In the genomic region with DNA sequence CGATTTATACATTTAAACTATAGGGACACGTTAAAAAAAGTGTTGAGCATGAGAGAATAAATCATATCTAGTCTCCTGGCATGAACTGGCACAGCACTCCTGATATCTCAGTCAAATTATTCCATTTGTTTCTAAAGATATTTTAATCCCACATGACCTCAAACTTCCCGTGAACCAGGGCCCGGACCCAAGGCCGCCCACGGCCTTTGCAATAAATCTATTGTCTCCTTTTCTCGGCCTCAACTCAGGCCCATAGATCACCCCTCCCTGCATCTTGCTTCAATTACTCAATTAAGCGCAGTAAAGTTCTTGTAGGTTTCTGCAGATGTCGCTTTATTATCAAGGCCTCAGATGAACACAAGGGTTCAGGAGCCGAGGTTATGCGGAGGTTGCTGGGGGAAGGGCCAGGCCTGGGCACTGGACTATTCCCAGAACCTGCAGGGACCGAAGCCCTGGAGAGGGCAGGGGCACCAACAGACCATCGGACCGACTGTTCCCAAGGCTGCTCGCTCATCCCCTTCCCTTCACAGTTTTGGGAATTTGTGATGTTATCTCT, we compare ENCODE assay signal across 21 mouse cellular contexts.
DNase-seq lines count a peak whose midpoint lies in the region; ATAC-seq lines count a peak whose summit lies in the region.
"Had no signal": no experiment of that assay in that cellular context is flagged by ENCODE, and none has a peak within 500 bp of the region (broad histone marks: within the 10 kb centered on the region; RNA-seq: fewer than 3 reads in every experiment).

No protein-coding gene starts in this region.

- peaks cover 28% of the 10 kb centered on the region for H3K4me1 ChIP-seq in forebrain, embryonic 10.5 days
- H3K4me1 ChIP-seq in forebrain, embryonic 12.5 days = no peaks in the 10 kb centered on the region
- H3K4me1 ChIP-seq in embryonic facial prominence, embryonic 10.5 days = peaks cover 25% of the 10 kb centered on the region
- peaks cover 9% of the 10 kb centered on the region; the same call in 1 of the 2 replicates for H3K4me1 ChIP-seq in neural tube, embryonic 11.5 days (ENCODE audit: control insufficient read depth, insufficient read depth, low read length)
- H3K4me1 ChIP-seq in midbrain, embryonic 11.5 days (ENCODE audit: control insufficient read depth, insufficient read depth, low read length) = no peaks in the 10 kb centered on the region
- H3K4me1 ChIP-seq: megakaryocyte, embryonic 14.5 days had no signal

- H3K4me2 ChIP-seq in forebrain, embryonic 12.5 days = no peak overlapping the region
- H3K4me2 ChIP-seq in neural tube, embryonic 11.5 days (ENCODE audit: low read depth) = no peak overlapping the region
- no peak overlapping the region for H3K4me2 ChIP-seq in midbrain, embryonic 11.5 days
- H3K4me2 ChIP-seq: heart, embryonic 11.5 days had no signal

- ATAC-seq in forebrain, embryonic 12.5 days (ENCODE audit: low FRiP score) = no peak
- 0 out of 2 replicates have a peak, but pooled peaks have one; percentile 23 for ATAC-seq in neural tube, embryonic 11.5 days (ENCODE audit: insufficient read depth, low FRiP score, low TSS enrichment)
- no peak for ATAC-seq in midbrain, embryonic 11.5 days (ENCODE audit: low FRiP score)
- ATAC-seq: activated CD4-positive, CD25-positive, alpha-beta regulatory T cell, adult 4 months; forebrain, embryonic 14.5 days had no signal

- WGBS in forebrain, embryonic 10.5 days = 73% methylated on average over 15 of the region's 15 CpGs
- WGBS in forebrain, embryonic 12.5 days = 70% methylated on average over 15 of the region's 15 CpGs
- WGBS in embryonic facial prominence, embryonic 10.5 days = 65% methylated on average over 15 of the region's 15 CpGs
- 38% methylated on average over 15 of the region's 15 CpGs for WGBS in neural tube, embryonic 11.5 days
- 87% methylated on average over 15 of the region's 15 CpGs for WGBS in midbrain, embryonic 11.5 days

- H3K4me3 ChIP-seq in forebrain, embryonic 10.5 days = no peak overlapping the region
- H3K4me3 ChIP-seq in forebrain, embryonic 12.5 days (replicated peaks) = no peak overlapping the region
- H3K4me3 ChIP-seq in embryonic facial prominence, embryonic 10.5 days = no peak overlapping the region
- H3K4me3 ChIP-seq in neural tube, embryonic 11.5 days (ENCODE audit: low read depth, low read length) = no peak overlapping the region
- H3K4me3 ChIP-seq in midbrain, embryonic 11.5 days (ENCODE audit: low read depth, low read length) = no peak overlapping the region
- H3K4me3 ChIP-seq: megakaryocyte, embryonic 14.5 days had no signal

- 0 out of 2 replicates have a peak overlapping the region, but pooled peaks have one; percentile 0 for H3K27ac ChIP-seq in forebrain, embryonic 10.5 days
- H3K27ac ChIP-seq in forebrain, embryonic 12.5 days = no peak overlapping the region
- H3K27ac ChIP-seq in embryonic facial prominence, embryonic 10.5 days (replicated peaks) = no peak overlapping the region
- no peak overlapping the region for H3K27ac ChIP-seq in neural tube, embryonic 11.5 days (ENCODE audit: low read depth, low read length)
- H3K27ac ChIP-seq in midbrain, embryonic 11.5 days (ENCODE audit: low read depth, low read length) = no peak overlapping the region

- no peak overlapping the region for H3K9ac ChIP-seq in forebrain, embryonic 12.5 days
- H3K9ac ChIP-seq in neural tube, embryonic 11.5 days (ENCODE audit: low read length) = no peak overlapping the region
- H3K9ac ChIP-seq in midbrain, embryonic 11.5 days (ENCODE audit: low read length) = no peak overlapping the region

- no peaks in the 10 kb centered on the region for H3K36me3 ChIP-seq in forebrain, embryonic 10.5 days (replicated peaks)
- no peaks in the 10 kb centered on the region for H3K36me3 ChIP-seq in forebrain, embryonic 12.5 days (replicated peaks)
- H3K36me3 ChIP-seq in embryonic facial prominence, embryonic 10.5 days (replicated peaks) = no peaks in the 10 kb centered on the region
- no peaks in the 10 kb centered on the region for H3K36me3 ChIP-seq in neural tube, embryonic 11.5 days (ENCODE audit: control insufficient read depth, insufficient read depth, low read length)
- H3K36me3 ChIP-seq in midbrain, embryonic 11.5 days (ENCODE audit: control insufficient read depth, insufficient read depth, low read length) = no peaks in the 10 kb centered on the region
- H3K36me3 ChIP-seq: G1E had no signal

- H3K27me3 ChIP-seq in forebrain, embryonic 10.5 days (ENCODE audit: poor library complexity, severe bottlenecking) = peaks cover 34% of the 10 kb centered on the region
- H3K27me3 ChIP-seq in forebrain, embryonic 12.5 days = peaks cover 15% of the 10 kb centered on the region; the same call in 1 of the 2 replicates
- peaks cover 5% of the 10 kb centered on the region; the same call in 1 of the 2 replicates for H3K27me3 ChIP-seq in embryonic facial prominence, embryonic 10.5 days (replicated peaks; ENCODE audit: low read depth, poor library complexity, severe bottlenecking)
- no peaks in the 10 kb centered on the region for H3K27me3 ChIP-seq in neural tube, embryonic 11.5 days (ENCODE audit: control insufficient read depth, insufficient read depth, low read length)
- H3K27me3 ChIP-seq in midbrain, embryonic 11.5 days (ENCODE audit: control insufficient read depth, insufficient read depth, low read length) = no peaks in the 10 kb centered on the region
- H3K27me3 ChIP-seq: megakaryocyte, embryonic 14.5 days had no signal

- DNase-seq in forebrain, embryonic 10.5 days (ENCODE audit: extremely low spot score, low spot score) = no peak
- DNase-seq in adrenal gland, postnatal 14 days = peak; percentile 35
- DNase-seq in embryonic facial prominence, embryonic 10.5 days (ENCODE audit: low spot score) = peak; percentile 18
- DNase-seq in neural tube, embryonic 11.5 days (ENCODE audit: low spot score) = no peak
- no peak for DNase-seq in midbrain, embryonic 11.5 days (ENCODE audit: low spot score, missing footprints)
- no peak for DNase-seq in frontal cortex, postnatal 25 days (ENCODE audit: low spot score in 2 of 2)
- DNase-seq: cerebellum, adult 11 months; cerebellum, postnatal 10 days; gastrocnemius, postnatal 36 days; heart, postnatal 10 days; kidney, adult 8-10 months; kidney, postnatal 36 days; liver; lung, postnatal 10 days; right cerebral cortex, postnatal 4 days had no signal

- H3K9me3 ChIP-seq in forebrain, embryonic 10.5 days = no peaks in the 10 kb centered on the region
- H3K9me3 ChIP-seq in forebrain, embryonic 12.5 days = no peaks in the 10 kb centered on the region
- no peaks in the 10 kb centered on the region for H3K9me3 ChIP-seq in embryonic facial prominence, embryonic 10.5 days
- H3K9me3 ChIP-seq in neural tube, embryonic 11.5 days (ENCODE audit: control insufficient read depth, low read length) = no peaks in the 10 kb centered on the region
- no peaks in the 10 kb centered on the region for H3K9me3 ChIP-seq in midbrain, embryonic 11.5 days (ENCODE audit: control insufficient read depth, low read length)
- H3K9me3 ChIP-seq: G1E; megakaryocyte, embryonic 14.5 days had no signal

Comparison
In these comparisons a context has a peak if more than half of its experiments do, and no peak if none do; other contexts are left out.
1. DNase-seq: peak in adrenal gland, postnatal 14 days (single experiment) and embryonic facial prominence, embryonic 10.5 days (single experiment); none in forebrain, embryonic 10.5 days (single experiment), neural tube, embryonic 11.5 days (single experiment), midbrain, embryonic 11.5 days (single experiment) and frontal cortex, postnatal 25 days (0 of 2).